Mouse (Mus musculus) myocyte (in vitro differentiated cells): Measurements from ENCODE around the gene Kmo. TPM values are rescaled to one million over a fixed set of nuclear protein-coding genes. Genes with fewer than 3 reads are reported as not detected.

ENCODE experiments used
- H3K27me3 ChIP-seq: one replicate; pipeline ENCODE4 v1.6.1; 2011; ENCODE audit not compliant: control insufficient read depth, insufficient read depth, insufficient read length
- H3K36me3 ChIP-seq: one replicate; pipeline ENCODE4 v1.6.1; 2011; ENCODE audit not compliant: control insufficient read depth, insufficient read depth
- H3K4me2 ChIP-seq: one replicate; pipeline ENCODE4 v1.6.1; 2011; ENCODE audit warnings: low read depth, control low read depth
- H3K4me3 ChIP-seq: one replicate; pipeline ENCODE4 v1.5.1; 2011; ENCODE audit warnings: mild to moderate bottlenecking, control low read depth, moderate library complexity
- H3K79me2 ChIP-seq: one replicate; pipeline ENCODE4 v1.6.1; 2011; ENCODE audit not compliant: control insufficient read depth, insufficient read depth
- H3ac ChIP-seq: one replicate; pipeline ENCODE4 v1.6.1; 2011; ENCODE audit not compliant: control insufficient read depth, insufficient read length
- CEBPB ChIP-seq: IDR thresholded peaks from 2 replicates; pipeline ENCODE4 v1.6.1; 2011; ENCODE audit warnings: mild to moderate bottlenecking, moderate library complexity; ENCODE audit not compliant: poor library complexity, insufficient read depth, severe bottlenecking
- E2F4 ChIP-seq: IDR thresholded peaks from one replicate; pipeline ENCODE4 v1.6.1; 2011; ENCODE audit warnings: mild to moderate bottlenecking, control low read depth, moderate library complexity; ENCODE audit not compliant: insufficient read depth
- MAX ChIP-seq: IDR thresholded peaks from one replicate; pipeline ENCODE4 v1.6.1; 2011; ENCODE audit warnings: low read depth, mild to moderate bottlenecking, control low read depth
- MYOD1 ChIP-seq, 3 experiments: IDR thresholded peaks; one replicate each; pipeline ENCODE4 v1.6.1; 2011; ENCODE audit warnings: control low read depth in 2 of 3, low read depth in 2 of 3, mild to moderate bottlenecking in 2 of 3, moderate library complexity in 1 of 3; ENCODE audit not compliant: insufficient read length in 2 of 3, control insufficient read depth in 1 of 3
- MYOG ChIP-seq, 3 experiments: IDR thresholded peaks; one replicate each; pipeline ENCODE4 v1.6.1; 2011; ENCODE audit warnings: control low read depth in 2 of 3, low read depth in 2 of 3, mild to moderate bottlenecking in 2 of 3; ENCODE audit not compliant: insufficient read length in 2 of 3, control insufficient read depth in 1 of 3, insufficient read depth in 1 of 3
- POLR2A ChIP-seq: IDR thresholded peaks from one replicate; pipeline ENCODE4 v1.6.1; 2011; ENCODE audit warnings: low read depth, mild to moderate bottlenecking, control low read depth, moderate library complexity; ENCODE audit not compliant: insufficient read length
- POLR2AphosphoS2 ChIP-seq: IDR thresholded peaks from one replicate; pipeline ENCODE4 v1.6.1; 2011; ENCODE audit warnings: low read depth, control low read depth; ENCODE audit not compliant: insufficient read length
- REST ChIP-seq: IDR thresholded peaks from one replicate; pipeline ENCODE4 v1.6.1; 2011; ENCODE audit warnings: mild to moderate bottlenecking, control low read depth, moderate library complexity; ENCODE audit not compliant: insufficient read depth, insufficient read length
- SRF ChIP-seq: IDR thresholded peaks from one replicate; pipeline ENCODE4 v1.6.1; 2011; ENCODE audit warnings: low read depth; ENCODE audit not compliant: control insufficient read depth, insufficient read length
- TCF12 ChIP-seq: IDR thresholded peaks from one replicate; pipeline ENCODE4 v1.6.1; 2011; ENCODE audit warnings: mild to moderate bottlenecking, control low read depth; ENCODE audit not compliant: poor library complexity, insufficient read depth, severe bottlenecking
- TCF3 ChIP-seq: IDR thresholded peaks from one replicate; pipeline ENCODE4 v1.6.1; 2011; ENCODE audit warnings: low read depth, control low read depth; ENCODE audit not compliant: insufficient read length
- USF1 ChIP-seq: IDR thresholded peaks from one replicate; pipeline ENCODE4 v1.6.1; 2011; ENCODE audit warnings: low read depth, mild to moderate bottlenecking, control low read depth, moderate library complexity
- polyA plus RNA-seq: library from polyadenylated mRNA; unstranded; fragments of >200 nt; fragmentation: generic; extraction: Trizol; gene quantifications from one replicate; pipeline ENCODE4 v1.2.1, GENCODE M21; 2012; ENCODE audit warnings: missing spikeins

The Kmo gene
- polyA plus RNA-seq, 1 experiment: not detected

DNA sequence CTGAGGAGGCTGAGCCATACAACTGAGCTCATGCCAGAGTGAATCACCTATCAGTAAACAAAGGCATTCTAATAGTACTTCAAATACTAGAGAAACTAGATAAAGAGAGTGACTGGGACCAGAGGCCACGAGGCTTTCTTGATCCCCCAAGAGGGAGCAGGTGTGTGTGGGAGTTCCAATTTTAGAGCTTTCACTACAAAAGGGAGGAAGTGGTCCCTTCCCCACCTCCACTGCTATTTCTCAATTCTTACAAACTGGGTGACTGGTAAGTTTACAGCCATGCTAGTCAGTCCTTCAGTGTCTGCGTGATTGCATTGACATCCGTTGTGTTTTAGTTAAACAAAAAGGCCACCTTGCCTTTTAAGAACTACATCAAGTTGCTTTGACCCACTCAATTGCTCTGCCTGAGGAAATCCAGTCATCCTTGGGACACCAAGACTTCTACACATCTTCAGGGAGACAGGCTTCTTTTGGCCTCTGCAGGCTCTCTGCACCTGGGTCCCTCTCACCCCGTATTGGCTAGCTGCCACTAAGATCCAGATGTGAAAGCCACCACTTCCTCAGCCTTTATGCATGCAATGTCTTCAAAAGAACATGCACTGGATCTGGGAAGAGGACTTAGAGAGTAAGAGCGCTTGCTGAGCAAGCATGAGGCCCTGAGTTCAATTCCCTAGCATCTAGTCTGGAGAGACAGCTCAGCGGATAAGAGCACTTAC is 20.4 kb downstream of the Kmo start:
- no peak overlapping the region for H3ac ChIP-seq
- no peak overlapping the region for H3K4me2 ChIP-seq
- TF ChIP-seq MYOG (IDR thresholded peaks at IDR 0.05; ENCODE audit: control insufficient read depth in 1 of 3, insufficient read depth in 1 of 3, insufficient read length in 2 of 3, low read depth in 2 of 3) (no peak), TCF3 (no peak), CEBPB (no peak), SRF (no peak), MAX (no peak), REST (no peak), MYOD1 (IDR thresholded peaks at IDR 0.05; ENCODE audit: control insufficient read depth in 1 of 3, insufficient read length in 2 of 3, low read depth in 2 of 3) (no peak), USF1 (no peak), POLR2A (no peak), TCF12 (no peak), POLR2AphosphoS2 (no peak), E2F4 (no peak)
- H3K79me2 ChIP-seq: no peaks in the 10 kb centered on the region
- H3K27me3 ChIP-seq: no peaks in the 10 kb centered on the region
- H3K4me3 ChIP-seq: no peak overlapping the region
- no peaks in the 10 kb centered on the region for H3K36me3 ChIP-seq

DNA sequence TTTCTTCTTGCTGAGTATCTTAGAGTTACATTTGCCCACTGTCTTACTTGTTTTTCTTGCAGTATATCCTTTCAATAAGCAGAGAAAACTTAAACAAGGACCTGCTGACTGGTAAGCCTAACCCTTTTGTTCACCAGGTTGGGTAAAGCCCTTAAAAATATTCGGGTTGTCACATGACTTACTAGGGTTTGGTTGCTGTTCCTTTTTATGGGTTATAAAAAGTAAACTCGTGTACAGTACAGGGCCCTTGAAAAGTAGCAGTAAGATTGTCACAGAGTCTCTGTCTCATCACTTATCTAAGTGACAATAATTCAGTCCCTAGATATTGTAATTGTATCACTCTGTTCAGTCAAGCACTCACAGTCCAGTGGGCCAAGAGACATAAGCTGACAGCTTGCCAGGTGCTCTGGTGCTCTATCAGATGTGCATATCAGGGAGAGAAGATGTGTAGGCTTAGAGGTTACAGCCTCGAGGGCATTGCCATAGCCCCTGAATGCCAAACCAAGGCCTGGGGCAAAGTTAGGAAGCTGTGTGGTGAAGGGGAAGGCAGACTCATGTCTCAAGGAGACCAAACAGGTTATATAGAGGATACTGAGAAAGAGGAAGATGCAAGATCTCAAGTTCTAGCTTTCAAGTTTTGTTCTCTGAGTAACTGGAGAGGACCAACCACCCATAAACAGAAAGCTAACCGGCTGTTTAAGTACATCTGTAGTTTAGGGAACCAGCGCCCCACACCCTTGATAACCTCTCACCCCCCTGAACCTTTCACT is 23.5 kb downstream of the Kmo start:
- no peak for TF ChIP-seq E2F4
- TF ChIP-seq REST: no peak
- TF ChIP-seq SRF: no peak
- TF ChIP-seq MAX: no peak
- no peak for TF ChIP-seq CEBPB
- TF ChIP-seq USF1: no peak
- no peak for TF ChIP-seq TCF12
- no peak for TF ChIP-seq POLR2AphosphoS2
- TF ChIP-seq MYOD1 (IDR thresholded peaks at IDR 0.05; ENCODE audit: control insufficient read depth in 1 of 3, insufficient read length in 2 of 3, low read depth in 2 of 3): no peak
- no peak for TF ChIP-seq MYOG (IDR thresholded peaks at IDR 0.05; ENCODE audit: control insufficient read depth in 1 of 3, insufficient read depth in 1 of 3, insufficient read length in 2 of 3, low read depth in 2 of 3)
- no peak for TF ChIP-seq TCF3
- TF ChIP-seq POLR2A: no peak

GRCm38 (mm10) chr1:175646952-175647351 is 26.8 kb downstream of the Kmo start:
- Histone ChIP-seq H3K4me2 (no peak overlapping the region), H3ac (no peak overlapping the region), H3K4me3 (no peak overlapping the region), H3K27me3 (no peaks in the 10 kb centered on the region), H3K36me3 (no peaks in the 10 kb centered on the region), H3K79me2 (no peaks in the 10 kb centered on the region)
- TF ChIP-seq USF1 (no peak), E2F4 (no peak), SRF (no peak), MYOG (IDR thresholded peaks at IDR 0.05; ENCODE audit: control insufficient read depth in 1 of 3, insufficient read depth in 1 of 3, insufficient read length in 2 of 3, low read depth in 2 of 3) (no peak), CEBPB (no peak), MYOD1 (IDR thresholded peaks at IDR 0.05; ENCODE audit: control insufficient read depth in 1 of 3, insufficient read length in 2 of 3, low read depth in 2 of 3) (no peak), TCF3 (no peak), REST (no peak), POLR2A (no peak), TCF12 (no peak), MAX (no peak), POLR2AphosphoS2 (no peak)

More for the DNA sequence above, 23.5 kb downstream of the Kmo start:
- no peaks in the 10 kb centered on the region for H3K79me2 ChIP-seq
- H3ac ChIP-seq: no peak overlapping the region
- no peaks in the 10 kb centered on the region for H3K36me3 ChIP-seq
- H3K27me3 ChIP-seq: no peaks in the 10 kb centered on the region
- H3K4me2 ChIP-seq: no peak overlapping the region
- H3K4me3 ChIP-seq: no peak overlapping the region

DNA sequence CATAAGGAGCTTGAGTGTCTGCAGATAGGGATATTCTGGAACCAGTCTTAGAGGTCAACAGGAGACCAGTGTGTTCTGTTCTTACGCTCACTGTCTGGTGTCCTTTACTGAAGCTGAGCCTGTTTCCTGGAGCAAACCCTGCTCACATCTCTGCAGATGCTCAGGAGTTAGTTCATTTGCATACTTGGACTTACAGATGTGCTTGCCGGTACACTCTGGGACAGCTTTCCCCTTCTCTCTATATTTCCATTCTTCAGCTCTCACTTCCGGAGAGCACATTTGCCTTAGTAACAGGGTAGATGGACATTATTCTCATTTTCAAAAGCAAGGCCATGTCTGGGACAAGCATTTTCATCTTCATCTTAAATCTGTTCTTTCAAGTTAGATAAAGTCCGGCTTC is 28.4 kb downstream of the Kmo start:
- no peaks in the 10 kb centered on the region for H3K27me3 ChIP-seq
- H3K4me2 ChIP-seq: no peak overlapping the region
- H3K36me3 ChIP-seq: no peaks in the 10 kb centered on the region
- H3ac ChIP-seq: no peak overlapping the region
- H3K4me3 ChIP-seq: no peak overlapping the region
- H3K79me2 ChIP-seq: no peaks in the 10 kb centered on the region
- no peak for TF ChIP-seq REST

GRCm38 (mm10) chr1:175659900-175660299 is 39.7 kb downstream of the Kmo start:
- no peaks in the 10 kb centered on the region for H3K36me3 ChIP-seq
- no peaks in the 10 kb centered on the region for H3K27me3 ChIP-seq
- H3K79me2 ChIP-seq: no peaks in the 10 kb centered on the region
- H3K4me2 ChIP-seq: no peak overlapping the region
- H3K4me3 ChIP-seq: no peak overlapping the region
- H3ac ChIP-seq: no peak overlapping the region
- TF ChIP-seq MYOG (IDR thresholded peaks at IDR 0.05; ENCODE audit: control insufficient read depth in 1 of 3, insufficient read depth in 1 of 3, insufficient read length in 2 of 3, low read depth in 2 of 3): no peak
- TF ChIP-seq USF1: no peak
- TF ChIP-seq CEBPB: no peak
- TF ChIP-seq TCF12: no peak
- TF ChIP-seq SRF: no peak
- no peak for TF ChIP-seq TCF3
- no peak for TF ChIP-seq MYOD1 (IDR thresholded peaks at IDR 0.05; ENCODE audit: control insufficient read depth in 1 of 3, insufficient read length in 2 of 3, low read depth in 2 of 3)
- TF ChIP-seq MAX: no peak
- no peak for TF ChIP-seq POLR2AphosphoS2
- TF ChIP-seq E2F4: no peak
- no peak for TF ChIP-seq POLR2A
- TF ChIP-seq REST: no peak
